Mouse (Mus musculus) CH12.LX (cell line): Measurements from ENCODE around the gene Mgat4c.

Experiments used
- CHD1 ChIP-seq: IDR thresholded peaks from 2 replicates; pipeline ENCODE4 v1.6.1; 2012; ENCODE audit warnings: low read depth, low read length, improper control_type of control experiment, inconsistent platforms
- CTCF ChIP-seq, 2 experiments: IDR thresholded peaks in 1 of 2; conservative IDR thresholded peaks in 1 of 2; 2 replicates each; pipeline ENCODE4 v1.5.1; 2011 to 2012; ENCODE audit warnings: low read depth in 2 of 2, low read length in 2 of 2, improper control_type of control experiment in 1 of 2, inconsistent platforms in 1 of 2, mild to moderate bottlenecking in 1 of 2, moderate library complexity in 1 of 2
- ELF1 ChIP-seq: IDR thresholded peaks from 2 replicates; pipeline ENCODE4 v1.6.1; 2014; ENCODE audit warnings: low read depth, mild to moderate bottlenecking, inconsistent platforms, low read length, improper control_type of control experiment
- HCFC1 ChIP-seq: IDR thresholded peaks from 2 replicates; pipeline ENCODE4 v1.6.1; 2012; ENCODE audit warnings: low read depth, mild to moderate bottlenecking, inconsistent platforms, low read length, improper control_type of control experiment
- JUND ChIP-seq: conservative IDR thresholded peaks from 2 replicates; pipeline ENCODE4 v1.6.1; 2011; ENCODE audit warnings: low read depth, low read length, improper control_type of control experiment
- MAFK ChIP-seq: IDR thresholded peaks from 2 replicates; pipeline ENCODE4 v1.6.1; 2011; ENCODE audit warnings: low read length, improper control_type of control experiment; ENCODE audit not compliant: insufficient replicate concordance
- MAX ChIP-seq: IDR thresholded peaks from 2 replicates; pipeline ENCODE4 v1.6.1; 2011; ENCODE audit warnings: low read length, improper control_type of control experiment
- MYC ChIP-seq: IDR thresholded peaks from 2 replicates; pipeline ENCODE4 v1.6.1; 2011; ENCODE audit warnings: low read depth, mild to moderate bottlenecking, improper control_type of control experiment, low read length
- NELFE ChIP-seq: IDR thresholded peaks from 2 replicates; pipeline ENCODE4 v1.6.1; 2011; ENCODE audit warnings: low read depth, low read length, improper control_type of control experiment
- POLR2A ChIP-seq: IDR thresholded peaks from 2 replicates; pipeline ENCODE4 v1.6.1; 2011; ENCODE audit warnings: low read depth, mild to moderate bottlenecking, improper control_type of control experiment, low read length
- TCF12 ChIP-seq: IDR thresholded peaks from 2 replicates; pipeline ENCODE4 v1.6.1; 2014; ENCODE audit warnings: low read depth, mild to moderate bottlenecking, inconsistent platforms, low read length, improper control_type of control experiment
- USF1 ChIP-seq: IDR thresholded peaks from 2 replicates; pipeline ENCODE4 v1.6.1; 2014; ENCODE audit warnings: low read depth, mild to moderate bottlenecking, inconsistent platforms, low read length, improper control_type of control experiment
- ZNF384 ChIP-seq: IDR thresholded peaks from 2 replicates; pipeline ENCODE4 v1.6.1; 2012; ENCODE audit warnings: low read depth, low read length, improper control_type of control experiment, inconsistent platforms

GRCm38 (mm10) chr10:102244601-102245000 lies 563.3 kb downstream of the Mgat4c start:
- TF ChIP-seq HCFC1 (no peak), TCF12 (no peak), CTCF (conservative IDR thresholded peaks at IDR 0.05 in 1 of 2, IDR thresholded peaks at IDR 0.05 in 1 of 2; ENCODE audit: low read depth in 2 of 2, low read length in 2 of 2) (no peak), MAX (no peak), NELFE (no peak), POLR2A (no peak), CHD1 (no peak), ZNF384 (no peak), MAFK (no peak), ELF1 (no peak), MYC (no peak), JUND (no peak), USF1 (no peak)
